Mouse (Mus musculus) left cerebral cortex, adult 8-10 months (tissue): Measurements from ENCODE around the gene Olfr790. TPM values are rescaled to one million over a fixed set of nuclear protein-coding genes. Genes with fewer than 3 reads are reported as not detected.
A peak's percentile ranks its signal among the peaks of the same experiment; 100 is the strongest.

Experiments used
- DNase-seq, 2 experiments: peaks; one replicate each; pipeline ENCODE4 v3.0.0; 2022; ENCODE audit warnings: low spot score in 2 of 2
- total RNA-seq, 4 experiments: library from RNA; stranded (reverse); gene quantifications; 2 replicates each; pipeline ENCODE4 v1.2.4; 2022

The Olfr790 gene
- total RNA-seq = not detected

- DNase-seq = no peak
Observed at GRCm38 (mm10) chr10:129498192-129498591, at the start of gene Olfr790. Olfr790 (plus strand) TSS chr10:129498492.

- DNase-seq = no peak
Observed at GRCm38 (mm10) chr10:129461562-129461961, 36.7 kb upstream of the Olfr790 start, which contains the start of gene Olfr787. Olfr787 (plus strand) TSS chr10:129461862.

- DNase-seq = no peak
Observed at GRCm38 (mm10) chr10:129470698-129471097, 27.6 kb upstream of the Olfr790 start, which contains the start of gene Olfr788. Olfr788 (plus strand) TSS chr10:129470998.

- DNase-seq = no peak
Observed at GRCm38 (mm10) chr10:129473256-129473655, 25.0 kb upstream of the Olfr790 start.

DNA sequence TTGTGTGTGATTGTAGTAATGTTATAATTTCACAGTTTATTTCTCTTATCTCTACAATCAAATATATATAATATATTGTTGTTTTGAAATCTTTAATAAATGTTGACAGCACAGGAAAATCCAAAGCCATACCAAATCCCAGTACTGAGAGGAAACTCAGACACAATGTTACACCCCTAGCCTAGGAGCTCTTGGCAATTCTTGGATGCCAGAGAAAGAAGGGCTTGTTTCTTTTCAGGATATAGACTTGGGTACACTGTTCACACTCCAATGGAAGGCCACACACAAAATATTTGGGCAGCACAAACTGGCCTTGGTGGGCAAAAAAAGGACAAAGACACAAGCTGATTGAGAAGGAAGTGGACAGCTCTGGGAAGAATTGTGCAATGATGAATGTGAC, 24.6 kb upstream of the Olfr790 start:
- no peak for DNase-seq

DNA sequence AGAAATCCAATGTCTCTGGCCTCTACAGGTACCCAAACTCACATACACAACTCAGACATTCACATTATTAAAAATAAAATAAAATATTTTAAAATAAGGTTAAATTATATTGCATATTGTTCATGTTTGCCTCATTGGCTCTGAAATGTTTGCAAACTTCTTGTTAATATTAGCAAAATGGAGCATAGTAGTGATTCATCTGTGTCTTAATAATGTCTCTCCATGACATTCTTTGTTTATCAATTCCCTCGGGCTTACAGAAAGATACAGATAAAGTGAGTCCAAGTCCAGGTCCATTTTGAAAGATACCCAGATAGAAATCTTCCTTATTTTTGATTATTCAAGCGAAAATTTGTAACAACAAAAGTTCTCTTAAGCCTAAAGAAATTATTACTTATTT, 13.8 kb upstream of the Olfr790 start, which contains the start of gene Olfr789:
Olfr789 (plus strand) TSS at position 301 of the 400 bp plus-strand sequence.
- no peak for DNase-seq

GRCm38 (mm10) chr10:129490101-129490500, 8.2 kb upstream of the Olfr790 start:
- DNase-seq = peak in 1 of 2 experiments; percentile 43

GRCm38 (mm10) chr10:129521492-129521891, 23.2 kb downstream of the Olfr790 start, which contains the start of gene Olfr791:
Olfr791 (plus strand) TSS chr10:129521792.
- no peak for DNase-seq

DNA sequence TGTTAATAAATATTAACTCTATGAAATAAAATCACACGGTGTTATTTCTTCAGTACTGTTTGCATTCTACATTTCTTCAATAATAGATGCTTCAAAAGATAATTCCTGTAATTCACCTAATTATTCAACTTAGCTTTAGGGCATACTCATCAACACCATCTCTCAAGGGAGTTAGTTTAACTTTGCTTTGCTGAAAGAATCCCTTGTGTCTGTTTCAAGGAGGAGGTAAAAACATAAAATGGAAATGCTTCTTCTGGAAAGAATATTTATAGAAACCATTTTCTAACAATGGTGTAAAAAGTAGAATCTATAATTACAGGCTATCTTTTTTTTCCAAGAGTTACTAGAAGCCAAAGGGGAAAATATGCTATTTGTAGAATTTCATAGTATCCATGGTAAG, 40.6 kb downstream of the Olfr790 start, which contains the start of gene Olfr792:
Olfr792 (plus strand) TSS at position 301 of the 400 bp plus-strand sequence.
- no peak for DNase-seq

GRCm38 (mm10) chr10:129549354-129549753, 51.1 kb downstream of the Olfr790 start:
- no peak for DNase-seq

Other genes with a start within 250 kb of the Olfr790 start
- not detected for gene Olfr776, start 239.4 kb upstream of the Olfr790 start, total RNA-seq
- gene Olfr777, start 227.0 kb upstream of the Olfr790 start, total RNA-seq = not detected
- not detected for gene Olfr780, start 180.4 kb upstream of the Olfr790 start, total RNA-seq
- not detected for gene Olfr781, start 169.6 kb upstream of the Olfr790 start, total RNA-seq
- gene Olfr782, start 149.6 kb upstream of the Olfr790 start, total RNA-seq = not detected
- under 1 TPM; 0.12 to 0.26 (median 0.16) TPM for gene Olfr784, start 114.4 kb upstream of the Olfr790 start, total RNA-seq
- gene Olfr785, start 93.1 kb upstream of the Olfr790 start, total RNA-seq = not detected
- not detected for gene Olfr786, start 71.2 kb upstream of the Olfr790 start, total RNA-seq
- not detected for gene Olfr787, start 36.6 kb upstream of the Olfr790 start, total RNA-seq
- gene Olfr788, start 27.5 kb upstream of the Olfr790 start, total RNA-seq = not detected
- not detected for gene Olfr789, start 13.7 kb upstream of the Olfr790 start, total RNA-seq
- not detected for gene Olfr791, start 23.3 kb downstream of the Olfr790 start, total RNA-seq
- not detected for gene Olfr792, start 40.7 kb downstream of the Olfr790 start, total RNA-seq
- not detected for gene Olfr794, start 69.2 kb downstream of the Olfr790 start, total RNA-seq
- gene Olfr796, start 114.1 kb downstream of the Olfr790 start, total RNA-seq = not detected
- gene Olfr798, start 129.4 kb downstream of the Olfr790 start, total RNA-seq = not detected
- gene Olfr799, start 139.0 kb downstream of the Olfr790 start, total RNA-seq = not detected
- gene Olfr800, start 159.2 kb downstream of the Olfr790 start, total RNA-seq = not detected
- not detected for gene Olfr801, start 175.4 kb downstream of the Olfr790 start, total RNA-seq
- gene Olfr802, start 189.7 kb downstream of the Olfr790 start, total RNA-seq = under 1 TPM in 1 of 4 experiments, not detected in 3; 0.11 TPM
- not detected for gene Olfr803, start 195.8 kb downstream of the Olfr790 start, total RNA-seq
- not detected for gene Olfr804, start 204.7 kb downstream of the Olfr790 start, total RNA-seq
- gene Olfr805, start 230.9 kb downstream of the Olfr790 start, total RNA-seq = not detected
- gene Olfr806, start 243.4 kb downstream of the Olfr790 start, total RNA-seq = not detected